Mouse (Mus musculus): Measurements from ENCODE around the gene Olfr398. TPM values are rescaled to one million over a fixed set of nuclear protein-coding genes. Genes with fewer than 3 reads are reported as not detected.

Olfr398 gene
- polyA plus RNA-seq (2016; fragmentation: Nextera tagmentation; extraction: Ambion mirVana) = not detected in 2 replicates

- Histone ChIP-seq H3K27me3 (ENCODE audit: poor library complexity, severe bottlenecking) (no peaks in the 10 kb centered on the region), H3K4me3 (no peak within 1 kb of the TSS), H3K9me3 (peaks cover 63% of the 10 kb centered on the region), H3K4me1 (no peaks in the 10 kb centered on the region), H3K36me3 (replicated peaks) (no peaks in the 10 kb centered on the region), H3K27ac (no peak within 1 kb of the TSS)
- DNase-seq (ENCODE audit: extremely low spot score, low spot score) = no peak
Observed at GRCm38 (mm10) chr11:73990307-73990706, at the start of gene Olfr398. TSS of gene Olfr398 (minus strand) at chr11:73990407.

- no peak overlapping the region for H3K27ac ChIP-seq
- no peak for DNase-seq (ENCODE audit: extremely low spot score, low spot score)
- H3K4me1 ChIP-seq = no peaks in the 10 kb centered on the region
- H3K36me3 ChIP-seq (replicated peaks) = no peaks in the 10 kb centered on the region
- H3K9me3 ChIP-seq = peaks cover 44% of the 10 kb centered on the region
- no peak overlapping the region for H3K4me3 ChIP-seq
- no peaks in the 10 kb centered on the region for H3K27me3 ChIP-seq (ENCODE audit: poor library complexity, severe bottlenecking)
Observed at GRCm38 (mm10) chr11:73993115-73993514, 2.9 kb upstream of the Olfr398 start.

- no peaks in the 10 kb centered on the region for H3K27me3 ChIP-seq (ENCODE audit: poor library complexity, severe bottlenecking)
- H3K27ac ChIP-seq = no peak within 1 kb of the TSS
- peaks cover 35% of the 10 kb centered on the region for H3K9me3 ChIP-seq
- H3K4me3 ChIP-seq = no peak within 1 kb of the TSS
- DNase-seq (ENCODE audit: extremely low spot score, low spot score) = no peak
- no peaks in the 10 kb centered on the region for H3K4me1 ChIP-seq
- H3K36me3 ChIP-seq (replicated peaks) = no peaks in the 10 kb centered on the region
- 88% methylated on average over 1 of the region's 1 CpGs for WGBS
Observed at GRCm38 (mm10) chr11:73960517-73960916, 29.7 kb downstream of the Olfr398 start, which contains the start of gene Olfr397. TSS of gene Olfr397 (plus strand) at chr11:73960817.

DNA sequence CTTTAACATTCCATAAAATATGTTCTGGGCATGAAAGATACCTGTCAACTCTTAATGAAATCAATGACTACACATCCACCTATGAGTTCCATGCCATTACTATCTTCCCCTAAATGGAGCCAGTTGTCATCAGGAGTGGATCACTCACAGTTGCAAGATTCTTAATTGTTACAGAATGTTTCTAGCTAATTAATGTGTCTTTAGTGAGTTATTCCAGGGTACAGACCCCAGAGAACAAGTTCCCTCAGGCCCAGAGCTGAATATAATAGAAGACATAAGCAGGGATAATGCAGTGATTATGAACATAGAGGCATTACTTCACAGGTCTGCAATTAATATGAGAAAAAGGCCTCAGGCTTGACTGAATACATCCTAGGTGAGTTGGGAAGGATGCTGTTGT is 53.8 kb downstream of the Olfr398 start, which contains the start of gene Olfr23:
Gene Olfr23 (plus strand): TSS at position 301 of the 400 bp plus-strand sequence.
- H3K36me3 ChIP-seq (replicated peaks) = no peaks in the 10 kb centered on the region
- no peak for DNase-seq (ENCODE audit: extremely low spot score, low spot score)

More for the DNA sequence above, 53.8 kb downstream of the Olfr398 start, which contains the start of gene Olfr23:
- Histone ChIP-seq H3K27ac (no peak within 1 kb of the TSS), H3K4me1 (no peaks in the 10 kb centered on the region), H3K4me3 (no peak within 1 kb of the TSS), H3K9me3 (peaks cover 38% of the 10 kb centered on the region), H3K27me3 (ENCODE audit: poor library complexity, severe bottlenecking) (no peaks in the 10 kb centered on the region)

Other genes with a start within 250 kb of the Olfr398 start
- not detected in 2 replicates for gene Olfr389, start 209.7 kb downstream of the Olfr398 start, polyA plus RNA-seq (2016; fragmentation: Nextera tagmentation; extraction: Ambion mirVana)
- gene Olfr390, start 207.4 kb downstream of the Olfr398 start, polyA plus RNA-seq (2016; fragmentation: Nextera tagmentation; extraction: Ambion mirVana) = not detected in 2 replicates
- gene Olfr391-ps, start 187.4 kb downstream of the Olfr398 start, polyA plus RNA-seq (2016; fragmentation: Nextera tagmentation; extraction: Ambion mirVana) = not detected in 2 replicates
- gene Olfr392, start 173.4 kb downstream of the Olfr398 start, polyA plus RNA-seq (2016; fragmentation: Nextera tagmentation; extraction: Ambion mirVana) = not detected in 2 replicates
- gene Olfr393, start 139.0 kb downstream of the Olfr398 start, polyA plus RNA-seq (2016; fragmentation: Nextera tagmentation; extraction: Ambion mirVana) = not detected in 2 replicates
- not detected in 2 replicates for gene Olfr394, start 99.6 kb downstream of the Olfr398 start, polyA plus RNA-seq (2016; fragmentation: Nextera tagmentation; extraction: Ambion mirVana)
- gene Olfr395, start 81.1 kb downstream of the Olfr398 start, polyA plus RNA-seq (2016; fragmentation: Nextera tagmentation; extraction: Ambion mirVana) = not detected in 2 replicates
- not detected in 2 replicates for gene Olfr23, start 53.7 kb downstream of the Olfr398 start, polyA plus RNA-seq (2016; fragmentation: Nextera tagmentation; extraction: Ambion mirVana)
- not detected in 2 replicates for gene Olfr397, start 29.6 kb downstream of the Olfr398 start, polyA plus RNA-seq (2016; fragmentation: Nextera tagmentation; extraction: Ambion mirVana)
- not detected in 2 replicates for gene Olfr139, start 66.1 kb upstream of the Olfr398 start, polyA plus RNA-seq (2016; fragmentation: Nextera tagmentation; extraction: Ambion mirVana)
- gene Olfr399, start 66.2 kb upstream of the Olfr398 start, polyA plus RNA-seq (2016; fragmentation: Nextera tagmentation; extraction: Ambion mirVana) = not detected in 2 replicates
- not detected in 2 replicates for gene Zfp616, start 79.5 kb upstream of the Olfr398 start, polyA plus RNA-seq (2016; fragmentation: Nextera tagmentation; extraction: Ambion mirVana)
- gene Olfr401, start 123.3 kb upstream of the Olfr398 start, polyA plus RNA-seq (2016; fragmentation: Nextera tagmentation; extraction: Ambion mirVana) = not detected in 2 replicates
- gene Olfr402, start 163.1 kb upstream of the Olfr398 start, polyA plus RNA-seq (2016; fragmentation: Nextera tagmentation; extraction: Ambion mirVana) = not detected in 2 replicates
- not detected in 2 replicates for gene Olfr403, start 195.8 kb upstream of the Olfr398 start, polyA plus RNA-seq (2016; fragmentation: Nextera tagmentation; extraction: Ambion mirVana)
- not detected in 2 replicates for gene Olfr43, start 221.0 kb upstream of the Olfr398 start, polyA plus RNA-seq (2016; fragmentation: Nextera tagmentation; extraction: Ambion mirVana)